Mouse (Mus musculus): ENCODE results near the gene Mapk8ip3. TPM values are rescaled to one million over a fixed set of nuclear protein-coding genes. Genes with fewer than 3 reads are reported as not detected.

Mapk8ip3 gene
- polyA plus RNA-seq, 1 experiment from 2014 or later: 11.6 TPM

DNA sequence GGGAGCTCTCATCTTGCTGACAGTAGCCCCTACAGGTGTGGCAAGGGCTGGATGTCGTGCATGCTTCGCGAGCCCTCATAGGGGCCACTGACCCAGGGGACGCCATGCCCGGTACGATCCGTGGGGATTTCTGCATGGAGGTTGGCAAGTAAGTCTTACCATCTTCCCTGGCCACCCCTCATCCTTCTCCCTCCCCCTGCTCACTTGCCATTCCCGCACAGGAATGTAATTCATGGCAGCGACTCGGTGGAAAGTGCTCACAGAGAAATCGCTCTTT, 39.8 kb downstream of the Mapk8ip3 start:
- 42% methylated on average over 11 of the region's 11 CpGs for WGBS (ENCODE audit: insufficient replicate concordance)
- H3K36me3 ChIP-seq (ENCODE audit: control insufficient read depth, insufficient read depth): peaks cover 52% of the 10 kb centered on the region
- peak overlapping the region; percentile 87 for H3K27ac ChIP-seq (ENCODE audit: low read length)
- peak overlapping the region; percentile 93 for H3K9ac ChIP-seq (ENCODE audit: low read depth, low read length)
- H3K9me3 ChIP-seq (replicated peaks; ENCODE audit: control insufficient read depth, low read length): no peaks in the 10 kb centered on the region
- peak overlapping the region; percentile 96 for H3K4me2 ChIP-seq (ENCODE audit: low read depth, low read length)
- ATAC-seq (ENCODE audit: low read depth): no peak
- peaks cover 44% of the 10 kb centered on the region for H3K4me1 ChIP-seq (ENCODE audit: control insufficient read depth, low read depth, low read length)
- peak overlapping the region; percentile 96 for H3K4me3 ChIP-seq (ENCODE audit: low read depth, low read length)
- H3K27me3 ChIP-seq (ENCODE audit: control insufficient read depth, insufficient read depth, low read depth, low read length): no peaks in the 10 kb centered on the region

DNA sequence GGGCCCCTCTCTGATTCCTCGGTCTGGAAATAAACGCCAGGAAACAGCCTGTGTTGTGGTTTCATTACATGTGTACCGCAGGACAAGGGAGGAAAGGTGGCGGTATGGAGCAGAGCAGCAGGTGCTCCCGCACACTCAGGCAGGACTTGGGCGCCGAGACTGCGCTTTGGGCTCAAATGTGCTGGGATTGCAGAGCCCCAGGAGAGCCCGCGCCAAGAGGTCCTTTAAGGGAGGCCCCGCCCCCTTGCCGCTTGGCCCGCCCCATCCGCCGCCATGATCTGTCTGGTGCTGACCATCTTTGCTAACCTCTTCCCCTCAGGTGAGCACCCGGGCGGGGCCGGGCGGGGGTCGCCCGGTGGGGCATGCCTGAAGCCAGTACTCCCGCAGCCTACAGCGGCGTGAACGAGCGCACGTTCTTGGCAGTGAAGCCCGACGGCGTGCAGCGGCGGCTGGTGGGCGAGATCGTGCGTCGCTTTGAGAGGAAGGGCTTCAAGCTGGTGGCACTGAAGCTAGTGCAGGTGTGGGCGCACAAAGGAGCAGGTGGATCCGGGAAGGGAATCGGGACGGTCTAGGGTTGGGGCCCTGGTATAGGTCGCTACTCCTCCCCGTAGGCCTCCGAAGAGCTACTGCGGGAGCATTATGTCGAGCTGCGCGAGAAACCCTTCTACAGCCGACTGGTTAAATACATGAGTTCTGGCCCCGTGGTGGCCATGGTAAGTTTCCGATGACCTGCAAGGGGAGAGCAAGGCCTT, 40.4 kb downstream of the Mapk8ip3 start, which contains the start of gene Nme3:
Gene Nme3, plus strand, starts transcription at position 260 of the 752 bp plus-strand sequence.
- WGBS (ENCODE audit: insufficient replicate concordance): 1% methylated on average over 49 of the region's 50 CpGs
- H3K4me3 ChIP-seq (ENCODE audit: low read depth, low read length): peak within 1 kb of the TSS; percentile 96
- no peaks in the 10 kb centered on the region for H3K27me3 ChIP-seq (ENCODE audit: control insufficient read depth, insufficient read depth, low read depth, low read length)
- H3K27ac ChIP-seq (ENCODE audit: low read length): peak within 1 kb of the TSS; percentile 87
- peaks cover 39% of the 10 kb centered on the region for H3K4me1 ChIP-seq (ENCODE audit: control insufficient read depth, low read depth, low read length)
- peak within 1 kb of the TSS; percentile 93 for H3K9ac ChIP-seq (ENCODE audit: low read depth, low read length)
- no peaks in the 10 kb centered on the region for H3K9me3 ChIP-seq (replicated peaks; ENCODE audit: control insufficient read depth, low read length)
- peak within 1 kb of the TSS; percentile 96 for H3K4me2 ChIP-seq (ENCODE audit: low read depth, low read length)
- ATAC-seq (ENCODE audit: low read depth): peak; percentile 82
- H3K36me3 ChIP-seq (ENCODE audit: control insufficient read depth, insufficient read depth): peaks cover 50% of the 10 kb centered on the region

DNA sequence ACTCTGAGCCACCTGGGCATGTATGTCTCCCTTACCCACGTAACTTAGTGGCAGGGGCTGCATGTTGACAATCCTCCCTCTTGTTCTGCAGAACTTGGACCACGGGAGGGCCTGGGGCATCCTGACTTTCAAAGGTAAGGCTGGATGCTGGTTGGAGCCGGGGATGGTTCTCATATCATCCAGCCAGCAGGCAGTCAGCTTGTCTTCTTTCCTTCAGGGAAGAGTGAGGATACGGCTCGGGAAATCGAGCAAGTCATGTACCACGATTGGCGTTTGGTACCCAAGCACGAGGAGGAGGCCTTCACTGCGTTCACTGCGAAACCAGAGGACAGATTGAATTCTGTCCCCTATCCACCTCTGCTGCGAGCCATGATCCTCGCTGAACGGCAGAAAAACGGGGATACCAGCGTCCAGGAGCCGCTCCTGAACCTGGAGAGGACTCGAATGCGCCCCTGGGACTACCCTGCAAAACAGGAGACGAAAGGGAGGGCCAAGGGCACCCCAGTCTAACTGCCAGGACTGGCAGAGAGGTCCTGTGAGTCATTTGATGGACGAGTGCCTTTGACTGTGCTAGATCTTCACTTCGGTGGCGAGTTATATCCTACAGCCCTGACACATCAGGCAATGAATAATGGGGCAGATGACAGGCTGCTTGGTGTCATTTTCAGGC, 41.1 kb downstream of the Mapk8ip3 start:
- H3K4me1 ChIP-seq (ENCODE audit: control insufficient read depth, low read depth, low read length): peaks cover 36% of the 10 kb centered on the region
- no peak for ATAC-seq (ENCODE audit: low read depth)
- H3K9ac ChIP-seq (ENCODE audit: low read depth, low read length): peak overlapping the region; percentile 93
- no peaks in the 10 kb centered on the region for H3K9me3 ChIP-seq (replicated peaks; ENCODE audit: control insufficient read depth, low read length)
- peaks cover 50% of the 10 kb centered on the region for H3K36me3 ChIP-seq (ENCODE audit: control insufficient read depth, insufficient read depth)
- peak overlapping the region; percentile 87 for H3K27ac ChIP-seq (ENCODE audit: low read length)
- H3K4me2 ChIP-seq (ENCODE audit: low read depth, low read length): peak overlapping the region; percentile 96
- H3K4me3 ChIP-seq (ENCODE audit: low read depth, low read length): peak overlapping the region; percentile 96
- no peaks in the 10 kb centered on the region for H3K27me3 ChIP-seq (ENCODE audit: control insufficient read depth, insufficient read depth, low read depth, low read length)
- 6% methylated on average over 23 of the region's 23 CpGs for WGBS (ENCODE audit: insufficient replicate concordance)

DNA sequence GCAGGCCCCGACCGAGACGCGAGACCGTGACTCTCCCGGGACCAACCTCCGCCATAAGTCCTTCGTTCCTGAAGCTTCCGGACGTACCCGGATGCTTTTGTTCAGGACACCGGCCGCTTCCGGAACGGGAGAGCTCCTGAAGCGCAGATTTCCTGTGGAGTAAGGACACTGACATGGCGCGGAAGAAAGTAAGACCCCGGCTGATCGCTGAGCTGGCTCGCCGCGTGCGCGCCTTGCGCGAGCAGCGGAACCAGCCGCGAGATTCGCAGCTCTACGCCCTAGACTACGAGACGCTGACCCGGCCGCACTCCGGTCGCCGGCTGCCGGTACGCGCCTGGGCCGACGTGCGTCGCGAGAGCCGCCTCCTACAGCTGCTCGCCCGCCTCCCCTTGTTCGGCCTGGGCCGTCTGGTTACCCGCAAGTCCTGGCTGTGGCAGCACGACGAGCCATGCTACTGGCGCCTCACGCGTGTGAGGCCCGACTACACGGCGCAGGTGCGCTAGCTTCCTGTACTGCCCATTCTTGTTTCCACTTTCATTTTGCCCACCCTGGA, 41.7 kb downstream of the Mapk8ip3 start, which contains the start of the genes Eme2 and Mrps34:
Gene Eme2, minus strand, starts transcription at position 93 of the 553 bp plus-strand sequence.
Gene Mrps34, plus strand, starts transcription at position 122 of the 553 bp plus-strand sequence.
- Histone ChIP-seq H3K4me3 (ENCODE audit: low read depth, low read length) (peak within 1 kb of the TSS; percentile 96), H3K4me2 (ENCODE audit: low read depth, low read length) (peak within 1 kb of the TSS; percentile 96), H3K9ac (ENCODE audit: low read depth, low read length) (peak within 1 kb of the TSS; percentile 93), H3K36me3 (ENCODE audit: control insufficient read depth, insufficient read depth) (peaks cover 50% of the 10 kb centered on the region), H3K27me3 (ENCODE audit: control insufficient read depth, insufficient read depth, low read depth, low read length) (no peaks in the 10 kb centered on the region), H3K4me1 (ENCODE audit: control insufficient read depth, low read depth, low read length) (peaks cover 39% of the 10 kb centered on the region), H3K9me3 (replicated peaks; ENCODE audit: control insufficient read depth, low read length) (no peaks in the 10 kb centered on the region), H3K27ac (ENCODE audit: low read length) (peak within 1 kb of the TSS; percentile 87)
- ATAC-seq (ENCODE audit: low read depth): peak; percentile 46
- WGBS (ENCODE audit: insufficient replicate concordance): under 1% methylated on average over 62 of the region's 62 CpGs

DNA sequence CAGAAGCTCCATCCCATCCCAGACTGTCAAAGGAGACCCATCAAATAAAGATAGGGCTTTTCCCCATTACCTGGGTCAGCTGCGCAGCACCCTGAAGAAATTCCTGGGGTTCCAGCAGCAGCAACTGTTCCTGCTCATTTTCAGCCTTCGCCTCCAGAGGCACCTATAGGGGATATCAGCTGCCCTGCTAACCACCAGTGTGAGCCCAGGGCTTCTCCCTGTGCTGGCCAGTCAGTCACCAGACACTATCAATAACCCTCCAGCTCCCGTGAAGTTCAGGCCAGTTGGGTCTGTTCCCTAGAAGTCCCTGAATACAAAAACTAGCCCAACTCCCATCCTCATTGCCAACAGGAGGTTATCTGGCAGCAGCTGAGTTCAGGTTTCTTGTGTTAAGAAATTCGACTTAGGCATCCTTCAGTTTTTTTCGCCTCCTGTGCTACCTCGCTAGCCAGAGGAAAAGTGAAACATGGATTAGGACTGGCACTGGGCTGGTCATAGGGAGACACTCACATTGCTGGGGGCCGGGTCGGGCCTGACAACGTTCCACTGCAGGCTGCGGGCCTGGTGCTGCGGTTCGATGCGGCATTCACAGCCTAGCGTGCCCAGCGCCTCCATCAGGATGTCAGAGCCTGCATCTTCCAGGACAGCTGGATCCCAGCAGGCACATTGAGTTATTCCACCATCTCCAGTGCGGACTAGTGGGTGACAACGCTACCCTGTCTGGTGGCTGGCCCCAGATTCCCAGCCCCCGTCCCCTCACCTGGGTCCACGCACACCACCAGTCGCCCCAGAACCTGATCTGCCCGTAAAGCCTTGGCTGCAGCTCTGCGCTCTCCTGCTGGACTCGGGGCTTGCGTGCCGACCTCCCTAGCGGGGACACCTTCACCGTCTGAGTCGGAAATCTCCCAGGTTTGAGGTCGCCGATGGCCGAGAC, 42.4 kb downstream of the Mapk8ip3 start:
- 7% methylated on average over 31 of the region's 31 CpGs for WGBS (ENCODE audit: insufficient replicate concordance)
- H3K4me3 ChIP-seq (ENCODE audit: low read depth, low read length): peak overlapping the region; percentile 96
- peaks cover 50% of the 10 kb centered on the region for H3K36me3 ChIP-seq (ENCODE audit: control insufficient read depth, insufficient read depth)
- H3K27ac ChIP-seq (ENCODE audit: low read length): peak overlapping the region; percentile 87
- H3K9me3 ChIP-seq (replicated peaks; ENCODE audit: control insufficient read depth, low read length): no peaks in the 10 kb centered on the region
- peak; percentile 12 for ATAC-seq (ENCODE audit: low read depth)
- H3K4me2 ChIP-seq (ENCODE audit: low read depth, low read length): peak overlapping the region; percentile 96
- H3K9ac ChIP-seq (ENCODE audit: low read depth, low read length): peak overlapping the region; percentile 93
- no peaks in the 10 kb centered on the region for H3K27me3 ChIP-seq (ENCODE audit: control insufficient read depth, insufficient read depth, low read depth, low read length)
- peaks cover 39% of the 10 kb centered on the region for H3K4me1 ChIP-seq (ENCODE audit: control insufficient read depth, low read depth, low read length)

DNA sequence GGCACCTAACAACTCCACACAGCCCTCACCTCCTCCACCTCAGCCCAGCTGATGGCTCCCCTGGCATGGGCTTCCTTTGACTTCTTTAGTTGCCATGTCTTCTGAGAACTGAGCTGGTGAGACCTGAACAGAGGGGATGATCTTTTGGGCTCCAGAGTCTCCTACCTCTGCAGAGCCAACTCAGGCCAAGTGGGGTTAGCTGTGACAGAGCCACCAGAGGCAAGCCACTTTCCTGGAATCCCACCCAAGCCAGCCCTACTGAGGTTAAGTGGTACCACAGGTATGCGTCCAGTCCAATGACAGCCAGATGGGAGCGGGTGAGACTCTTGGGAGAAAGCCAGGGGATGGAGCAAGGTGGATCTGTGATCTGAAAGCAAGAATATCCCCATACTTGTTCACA, 43.5 kb downstream of the Mapk8ip3 start:
- 93% methylated on average over 2 of the region's 2 CpGs for WGBS (ENCODE audit: insufficient replicate concordance)
- no peak for ATAC-seq (ENCODE audit: low read depth)
- no peak overlapping the region for H3K9ac ChIP-seq (ENCODE audit: low read depth, low read length)

DNA sequence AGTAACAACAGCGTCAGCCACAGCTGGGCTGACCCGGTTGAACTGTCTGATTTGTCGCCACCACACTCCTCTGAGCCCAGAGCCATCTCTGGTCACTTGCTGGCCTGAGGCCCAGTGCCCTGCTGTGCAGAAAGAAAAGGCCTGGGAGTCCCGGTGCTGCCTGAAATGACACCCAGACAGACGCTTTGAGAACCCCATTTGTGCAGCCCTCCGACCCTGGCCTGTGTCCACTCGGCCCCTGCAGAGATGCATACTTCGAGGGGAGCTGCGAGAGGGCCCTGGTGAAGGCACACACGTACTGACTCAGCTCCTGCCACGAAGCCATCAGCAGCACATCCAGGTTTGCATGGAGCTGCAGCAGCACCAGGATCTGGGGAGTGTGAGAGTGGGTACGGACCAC, 44.0 kb downstream of the Mapk8ip3 start:
- no peak overlapping the region for H3K4me3 ChIP-seq (ENCODE audit: low read depth, low read length)
- no peaks in the 10 kb centered on the region for H3K9me3 ChIP-seq (replicated peaks; ENCODE audit: control insufficient read depth, low read length)
- H3K27ac ChIP-seq (ENCODE audit: low read length): no peak overlapping the region
- no peak overlapping the region for H3K4me2 ChIP-seq (ENCODE audit: low read depth, low read length)
- no peak for ATAC-seq (ENCODE audit: low read depth)
- H3K9ac ChIP-seq (ENCODE audit: low read depth, low read length): no peak overlapping the region
- peaks cover 46% of the 10 kb centered on the region for H3K4me1 ChIP-seq (ENCODE audit: control insufficient read depth, low read depth, low read length)
- peaks cover 47% of the 10 kb centered on the region for H3K36me3 ChIP-seq (ENCODE audit: control insufficient read depth, insufficient read depth)
- no peaks in the 10 kb centered on the region for H3K27me3 ChIP-seq (ENCODE audit: control insufficient read depth, insufficient read depth, low read depth, low read length)
- 86% methylated on average over 12 of the region's 12 CpGs for WGBS (ENCODE audit: insufficient replicate concordance)

More for the DNA sequence above, 43.5 kb downstream of the Mapk8ip3 start:
- peaks cover 45% of the 10 kb centered on the region for H3K36me3 ChIP-seq (ENCODE audit: control insufficient read depth, insufficient read depth)
- H3K4me2 ChIP-seq (ENCODE audit: low read depth, low read length): no peak overlapping the region; the same call in 1 of the 2 replicates
- H3K4me3 ChIP-seq (ENCODE audit: low read depth, low read length): no peak overlapping the region
- H3K9me3 ChIP-seq (replicated peaks; ENCODE audit: control insufficient read depth, low read length): no peaks in the 10 kb centered on the region
- no peaks in the 10 kb centered on the region for H3K27me3 ChIP-seq (ENCODE audit: control insufficient read depth, insufficient read depth, low read depth, low read length)
- no peak overlapping the region for H3K27ac ChIP-seq (ENCODE audit: low read length)
- H3K4me1 ChIP-seq (ENCODE audit: control insufficient read depth, low read depth, low read length): peaks cover 44% of the 10 kb centered on the region

DNA sequence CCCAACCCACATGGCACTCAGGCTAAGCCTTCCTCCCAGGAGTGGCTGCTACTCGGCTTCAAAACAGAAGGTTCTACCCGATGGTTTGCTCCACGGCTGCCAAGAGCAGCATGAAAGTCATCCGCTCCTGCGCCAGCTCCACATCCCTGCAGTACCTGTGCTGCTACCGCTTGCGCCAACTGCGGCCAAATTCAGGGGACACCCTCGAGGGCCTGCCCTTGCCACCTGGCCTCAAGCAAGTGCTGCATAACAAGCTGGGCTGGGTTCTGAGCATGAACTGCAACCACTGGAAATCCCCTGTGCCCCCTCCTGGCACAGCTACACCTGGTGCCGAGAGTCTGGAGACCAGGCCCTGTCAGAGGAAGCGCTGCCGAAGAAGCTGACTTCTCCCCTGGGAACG, 45.5 kb downstream of the Mapk8ip3 start:
- Histone ChIP-seq H3K27me3 (ENCODE audit: control insufficient read depth, insufficient read depth, low read depth, low read length) (no peaks in the 10 kb centered on the region), H3K36me3 (ENCODE audit: control insufficient read depth, insufficient read depth) (peaks cover 47% of the 10 kb centered on the region), H3K4me1 (ENCODE audit: control insufficient read depth, low read depth, low read length) (peaks cover 40% of the 10 kb centered on the region), H3K4me3 (ENCODE audit: low read depth, low read length) (no peak overlapping the region), H3K4me2 (ENCODE audit: low read depth, low read length) (no peak overlapping the region), H3K9ac (ENCODE audit: low read depth, low read length) (no peak overlapping the region), H3K9me3 (replicated peaks; ENCODE audit: control insufficient read depth, low read length) (no peaks in the 10 kb centered on the region), H3K27ac (ENCODE audit: low read length) (no peak overlapping the region)
- no peak for ATAC-seq (ENCODE audit: low read depth)
- WGBS (ENCODE audit: insufficient replicate concordance): 84% methylated on average over 13 of the region's 13 CpGs

Measured in liver, embryonic 16.5 days (tissue).